Mouse (Mus musculus): ENCODE data around the gene Pitpna.
"Not testable (repeated sequence)": the region's sequence is repeated elsewhere in the genome, so short reads cannot be mapped to it uniquely, and the experiment has no call there.

The Pitpna gene

DNA sequence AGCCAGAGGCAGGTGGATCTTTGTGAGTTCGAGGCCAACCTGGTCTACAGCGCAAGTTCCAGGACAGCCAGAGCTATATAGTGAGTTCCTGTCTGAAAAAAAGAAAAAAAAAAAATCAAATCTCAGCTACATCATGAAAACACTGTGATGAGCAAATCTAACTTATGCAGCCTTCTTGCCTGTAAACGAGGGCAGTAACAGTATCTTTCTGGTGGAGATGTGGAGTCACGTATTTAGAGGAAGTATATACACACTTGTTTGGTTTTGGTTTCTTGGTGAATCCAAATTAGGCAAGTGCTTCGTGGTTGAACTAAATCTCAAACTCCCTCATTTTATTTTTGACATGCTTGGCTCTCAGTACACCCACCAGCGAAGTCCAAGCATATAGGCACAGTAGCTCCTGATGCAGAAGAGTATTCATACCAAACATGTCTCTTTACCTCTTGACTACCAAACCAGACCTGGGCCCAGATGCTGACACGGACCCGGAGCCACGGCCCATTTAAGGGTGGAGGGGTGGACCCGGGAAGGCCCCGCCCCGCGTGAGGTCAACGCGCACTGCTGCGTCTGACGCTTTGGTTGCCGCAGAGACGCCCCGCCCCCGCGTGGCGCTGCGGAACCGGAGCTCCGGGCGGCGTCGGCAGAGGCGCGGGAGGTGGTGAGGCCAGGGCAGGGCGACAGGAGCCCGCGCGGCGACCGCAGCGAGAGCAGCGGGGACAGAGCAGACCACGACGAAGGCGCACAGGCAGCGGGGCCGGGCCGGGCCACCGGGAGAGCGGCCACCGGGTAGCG is at the start of gene Pitpna:
Pitpna (plus strand) TSS at position 605 of the 792 bp plus-strand sequence.
- peak; percentile 97 for DNase-seq

DNA sequence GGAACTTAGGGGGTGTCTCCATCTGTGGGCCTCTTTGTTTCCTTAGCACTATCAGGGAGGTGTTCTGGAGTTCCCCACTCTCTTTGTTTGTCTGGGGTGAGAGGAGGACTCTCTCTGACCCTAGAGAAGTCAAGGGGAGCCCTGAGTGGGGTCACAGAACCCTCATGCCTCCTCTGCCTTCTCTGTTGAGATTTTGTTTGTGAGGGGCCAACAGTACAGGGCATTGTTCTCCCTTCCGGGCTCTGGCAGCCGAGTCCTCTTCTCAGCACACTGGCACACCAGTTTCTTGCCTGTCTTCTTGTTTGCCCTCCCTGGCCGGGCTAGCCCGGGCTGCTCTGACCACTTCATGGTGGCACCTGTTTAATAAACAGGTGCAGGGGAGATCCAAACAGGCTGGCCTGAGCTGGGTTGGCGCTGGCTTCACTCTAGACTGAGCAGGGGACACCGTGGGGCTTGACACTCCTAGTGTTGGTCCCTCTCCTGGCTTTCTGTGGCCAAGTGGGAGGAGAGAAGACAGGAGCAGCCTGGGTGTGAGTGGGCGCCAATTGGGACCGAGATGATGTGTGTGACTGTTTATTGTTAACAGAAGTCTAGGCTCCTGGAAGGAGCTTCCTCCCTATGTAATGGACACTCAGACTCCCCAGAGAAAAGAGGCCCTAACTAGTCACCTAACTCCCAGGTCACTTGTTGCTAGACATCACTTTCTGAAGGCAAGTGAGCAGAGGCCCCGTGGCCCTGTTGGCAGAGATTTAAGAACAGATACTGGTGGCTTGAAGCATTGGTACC is 49.5 kb upstream of the Pitpna start:
- DNase-seq: no peak

DNA sequence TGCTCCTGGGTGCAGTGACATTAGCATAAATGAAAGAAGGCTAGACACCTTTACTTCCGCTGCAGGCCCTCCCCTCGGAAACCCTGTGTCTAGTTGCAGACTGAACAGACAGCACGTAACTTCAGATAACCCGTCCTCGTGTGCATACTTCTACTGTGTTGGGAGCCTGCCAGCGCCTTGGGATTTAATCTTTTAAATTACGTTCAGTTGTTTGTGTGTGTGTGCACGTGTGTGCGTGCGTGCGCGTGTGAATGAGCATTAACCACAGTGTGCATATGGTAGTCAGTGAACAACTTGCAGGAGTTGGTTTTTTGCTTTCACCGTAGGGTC is 49.0 kb upstream of the Pitpna start:
- no peak for DNase-seq

DNA sequence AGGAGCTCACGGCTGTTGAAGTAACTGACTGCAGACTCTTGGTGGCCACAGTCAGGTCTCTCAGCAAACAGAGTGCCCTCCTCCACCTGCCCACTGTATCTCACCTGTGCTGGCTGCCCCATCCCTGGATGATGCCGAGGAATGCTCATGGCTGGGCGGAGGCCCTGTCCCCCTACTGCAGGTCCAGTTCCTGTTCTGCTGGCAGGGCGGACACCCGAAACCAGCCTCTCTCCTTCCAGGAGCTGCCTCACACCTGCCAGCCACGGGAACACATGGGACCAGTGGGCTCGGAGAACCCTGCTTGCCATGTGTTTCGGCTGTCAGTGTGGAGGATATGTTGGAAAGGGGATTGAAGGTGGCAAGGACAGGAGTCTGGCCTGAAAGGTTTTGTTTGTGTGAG is 47.7 kb upstream of the Pitpna start:
- no peak for DNase-seq

DNA sequence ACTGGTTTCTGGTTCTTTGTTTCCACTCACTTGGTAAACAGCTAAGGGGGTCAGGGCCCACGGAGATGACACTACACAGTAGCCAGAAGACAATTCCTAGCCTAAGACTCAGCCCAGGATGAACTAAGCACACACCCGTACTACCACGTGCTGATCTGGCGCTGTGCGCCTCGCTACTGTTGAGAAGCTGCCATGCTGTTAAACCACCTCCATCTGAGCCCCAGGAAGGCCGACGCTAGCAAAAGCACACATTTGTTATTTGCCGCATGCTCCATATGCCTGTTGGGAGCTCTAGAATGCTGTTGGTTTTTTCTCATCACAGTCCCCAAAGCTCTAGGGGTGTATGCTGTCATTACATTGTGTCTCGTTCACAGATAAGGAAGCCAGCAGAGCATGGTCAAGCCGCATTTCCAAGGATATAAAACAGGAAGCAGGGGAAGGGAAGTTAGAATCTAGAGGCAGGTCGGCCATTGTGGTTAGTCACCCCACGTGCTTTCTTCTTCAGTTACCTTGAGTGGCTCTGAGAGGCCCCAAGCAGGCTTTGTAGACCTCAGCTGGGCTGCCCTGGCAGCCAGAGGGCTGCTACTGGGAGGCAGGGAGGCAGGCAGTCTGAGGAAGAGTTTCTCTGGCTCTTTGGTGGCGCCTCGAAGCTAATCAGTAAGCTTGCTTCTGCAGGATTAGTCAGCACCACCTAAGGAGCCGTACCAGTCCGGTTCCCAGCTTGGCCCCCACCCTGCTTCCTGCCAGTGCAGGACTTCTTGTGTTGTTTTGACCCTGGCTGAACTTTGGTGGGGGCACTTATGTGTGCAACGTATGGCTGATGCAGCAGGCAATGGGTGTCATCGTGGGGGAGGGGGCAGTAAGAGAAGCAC is 47.0 kb upstream of the Pitpna start:
- DNase-seq: peak; percentile 62

DNA sequence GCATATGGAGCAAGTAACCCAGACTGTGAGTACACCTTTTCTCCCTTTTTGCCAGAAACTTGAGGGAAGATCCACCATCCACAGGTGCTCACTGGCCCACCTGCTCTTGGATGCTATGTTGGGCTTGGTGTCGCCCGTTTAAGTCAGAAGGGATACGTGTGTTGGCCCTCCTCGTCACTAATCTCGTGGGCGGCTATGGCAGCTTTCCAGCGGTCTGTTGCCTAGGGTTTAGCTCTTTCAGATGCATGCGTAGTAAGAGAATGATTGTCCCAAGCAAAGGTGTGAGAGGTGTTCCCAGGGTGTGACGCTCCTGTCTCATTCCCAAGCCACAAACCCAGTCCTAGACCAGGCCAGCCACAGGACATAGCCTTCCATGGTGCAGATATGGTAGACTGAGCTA is 43.2 kb upstream of the Pitpna start:
- no peak for DNase-seq

DNA sequence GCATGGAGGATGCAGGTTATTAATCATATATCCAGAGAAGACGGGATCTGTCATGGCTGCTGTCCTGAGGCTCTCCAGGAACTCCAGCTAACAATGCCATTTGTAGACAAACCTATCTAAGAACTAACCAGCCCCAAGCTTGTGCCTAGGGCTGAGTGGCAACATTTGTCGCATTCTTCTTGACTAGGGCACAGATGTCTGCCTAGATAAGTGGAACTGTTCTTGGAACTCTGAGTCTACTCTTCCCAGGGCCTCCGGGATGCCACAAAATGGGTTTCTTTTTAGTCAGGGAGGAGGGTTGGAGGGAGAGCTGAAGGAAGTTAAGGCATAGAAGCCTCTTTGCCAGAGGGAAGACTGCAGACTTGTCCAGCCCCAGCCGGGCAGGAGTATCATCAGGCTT is 41.8 kb upstream of the Pitpna start:
- no peak for DNase-seq

DNA sequence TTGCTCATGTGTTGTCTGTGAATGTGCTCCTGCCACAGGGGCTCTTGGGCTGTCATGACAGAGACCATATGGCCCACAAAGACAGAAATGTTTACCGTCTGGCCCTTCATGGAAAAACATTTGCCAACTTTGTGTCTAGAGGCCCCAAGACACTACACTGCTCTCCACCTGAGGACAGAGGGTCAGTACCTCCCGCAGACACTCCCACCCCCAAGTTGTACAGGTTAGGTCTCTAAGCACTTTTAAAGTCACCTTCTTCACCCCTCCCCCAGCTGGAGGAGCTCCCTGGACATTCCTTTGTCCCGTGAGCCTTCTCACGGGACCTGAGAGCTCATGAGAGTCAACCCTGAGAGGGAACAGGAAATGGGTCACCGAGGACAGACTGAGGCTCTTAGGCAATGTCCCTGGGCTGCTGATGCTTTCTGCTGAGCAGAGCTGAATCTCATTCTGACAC is 38.2 kb upstream of the Pitpna start:
- DNase-seq: peak; percentile 87

DNA sequence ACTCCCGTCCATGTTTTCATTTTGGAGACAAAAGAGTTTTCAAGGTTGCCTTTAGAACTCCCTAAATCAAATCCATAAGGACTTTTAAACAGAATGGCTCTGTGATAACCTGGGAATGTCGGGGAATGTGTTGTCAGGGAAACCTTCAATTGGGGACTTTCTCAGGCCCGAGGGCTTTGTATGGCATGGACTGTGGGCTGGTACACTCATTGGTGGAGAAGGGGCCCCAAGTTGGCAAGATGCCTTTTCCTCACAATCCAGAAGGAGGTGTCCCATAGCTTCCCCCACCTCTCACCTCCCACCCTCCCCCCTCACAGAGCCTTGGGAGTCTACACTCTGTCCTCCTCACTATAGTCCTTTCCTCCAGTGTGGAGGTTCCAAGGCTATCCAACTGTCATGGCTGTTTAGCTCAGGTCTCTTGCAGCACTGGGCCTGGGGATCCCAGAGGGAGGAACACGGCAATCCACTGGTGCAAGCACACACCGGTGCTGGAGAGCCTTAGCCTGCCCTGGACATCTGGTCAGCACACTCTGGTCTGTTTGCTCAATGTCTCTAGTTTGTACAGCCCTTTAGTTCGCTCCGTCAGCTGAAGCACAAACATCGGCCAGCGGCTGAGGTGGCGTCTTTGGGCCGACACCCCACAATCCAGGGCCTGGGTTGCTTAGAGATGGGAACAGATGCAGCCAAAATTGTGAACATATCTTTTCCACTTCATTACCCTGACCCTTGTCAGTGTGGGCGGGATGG is 37.5 kb upstream of the Pitpna start:
- DNase-seq: peak; percentile 81

DNA sequence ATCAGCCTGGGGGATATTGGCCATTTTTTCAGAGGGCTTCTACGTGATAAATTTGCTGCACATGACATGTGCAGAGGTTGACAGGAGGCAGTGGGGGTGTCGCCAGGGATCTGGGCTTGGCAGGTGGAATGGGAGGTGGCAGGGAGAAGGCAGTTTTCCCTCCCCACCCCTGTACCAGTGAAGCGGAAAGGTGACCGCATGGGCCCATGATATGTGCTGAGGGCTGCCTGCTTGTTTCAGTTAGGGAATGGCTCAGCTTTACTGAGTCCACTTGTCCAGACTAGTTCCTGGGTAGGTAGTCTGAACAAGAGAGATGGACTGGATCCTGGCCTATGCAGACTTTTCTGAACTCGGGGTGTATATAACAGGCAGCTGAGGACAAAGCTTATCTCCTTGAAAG is 36.6 kb upstream of the Pitpna start:
- DNase-seq: no peak

DNA sequence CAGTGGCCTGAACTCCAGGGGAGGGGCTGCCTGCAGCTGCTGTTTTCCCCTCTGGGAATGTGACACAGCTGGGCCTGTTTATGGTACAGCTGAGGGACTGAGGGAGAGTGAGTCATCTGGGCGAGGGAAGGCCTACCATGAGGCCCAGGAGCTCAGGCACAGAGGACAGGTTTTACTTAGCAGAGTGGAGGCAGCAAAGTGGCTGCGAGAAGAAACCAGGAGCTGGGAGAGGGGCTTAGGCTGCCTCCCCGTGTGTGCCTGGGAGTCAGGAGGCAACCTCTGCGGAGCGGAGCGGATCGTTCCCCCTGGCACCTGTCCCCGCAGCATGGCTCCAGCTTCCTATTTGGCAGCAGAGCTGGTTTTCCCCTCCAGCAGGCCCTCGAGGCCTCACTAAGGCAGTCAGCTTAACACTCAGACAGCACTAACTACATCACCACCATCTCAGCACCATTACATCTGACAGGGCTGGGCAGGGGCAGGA is 35.9 kb upstream of the Pitpna start:
- peak; percentile 60 for DNase-seq

DNA sequence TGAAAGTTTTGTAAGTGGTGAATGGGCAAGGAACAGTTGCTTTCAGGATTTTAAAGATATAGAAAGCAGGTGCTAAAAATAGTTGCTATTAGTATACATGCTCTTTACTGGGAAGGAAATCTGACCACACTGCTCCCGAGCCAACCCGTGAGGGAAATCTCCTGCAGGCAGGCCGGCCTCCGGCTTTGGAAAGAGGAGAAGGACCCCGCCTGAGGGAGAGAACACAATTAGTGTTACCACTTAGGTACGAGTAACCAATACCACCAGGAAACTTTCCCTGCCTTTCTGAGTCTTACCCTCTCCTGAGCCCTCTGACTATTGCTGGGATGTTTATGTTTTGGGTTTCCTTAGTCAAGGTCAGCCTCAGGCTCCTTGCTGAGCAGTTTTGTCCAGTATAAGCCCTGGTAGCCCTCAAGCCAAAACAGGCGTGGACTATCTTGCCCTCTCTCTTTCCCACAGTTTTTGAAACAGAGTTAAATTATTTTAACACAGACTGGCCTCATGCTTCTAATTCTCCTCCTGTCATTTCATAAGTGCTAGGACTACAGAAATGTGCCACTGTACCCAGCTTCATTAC is 34.9 kb upstream of the Pitpna start:
- no peak for DNase-seq

DNA sequence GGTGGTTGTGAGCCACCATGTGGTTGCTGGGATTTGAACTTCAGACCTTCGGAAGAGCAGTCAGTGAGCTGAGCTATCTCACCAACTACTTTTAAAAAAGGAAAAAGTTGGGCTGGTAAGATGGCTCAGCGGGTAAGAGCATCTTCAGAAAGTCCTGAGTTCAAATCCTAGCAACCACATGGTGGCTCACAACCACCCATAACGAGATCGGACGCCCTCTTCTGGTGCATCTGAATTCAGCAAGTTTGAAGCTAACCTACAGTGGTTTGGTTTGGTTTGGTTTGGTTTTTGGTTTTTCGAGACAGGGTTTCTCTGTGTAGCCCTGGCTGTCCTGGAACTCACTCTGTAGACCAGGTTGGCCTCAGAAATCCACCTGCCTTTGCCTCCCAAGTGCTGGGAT is 31.9 kb upstream of the Pitpna start:
- not testable (repeated sequence) for DNase-seq

DNA sequence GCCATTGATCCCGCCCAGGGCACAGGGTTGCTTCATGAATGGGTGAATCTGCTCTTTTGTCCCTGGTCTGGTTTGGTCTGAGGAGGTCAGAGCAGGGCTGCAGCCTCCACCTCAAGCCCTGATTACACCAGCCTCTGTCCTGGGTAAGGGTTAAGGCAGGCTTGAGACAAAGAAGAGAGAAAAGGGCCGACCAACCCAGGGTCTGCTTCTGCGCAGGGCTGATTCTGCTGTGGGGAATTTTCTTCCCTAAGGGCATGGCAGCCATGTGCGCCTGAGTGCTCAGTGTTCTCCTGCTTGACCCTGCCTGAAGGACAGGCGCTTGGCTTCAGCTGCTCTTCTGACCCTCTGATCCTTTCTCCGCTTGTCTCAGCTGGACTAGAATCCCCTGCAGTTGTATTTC is 30.8 kb upstream of the Pitpna start:
- no peak for DNase-seq

DNA sequence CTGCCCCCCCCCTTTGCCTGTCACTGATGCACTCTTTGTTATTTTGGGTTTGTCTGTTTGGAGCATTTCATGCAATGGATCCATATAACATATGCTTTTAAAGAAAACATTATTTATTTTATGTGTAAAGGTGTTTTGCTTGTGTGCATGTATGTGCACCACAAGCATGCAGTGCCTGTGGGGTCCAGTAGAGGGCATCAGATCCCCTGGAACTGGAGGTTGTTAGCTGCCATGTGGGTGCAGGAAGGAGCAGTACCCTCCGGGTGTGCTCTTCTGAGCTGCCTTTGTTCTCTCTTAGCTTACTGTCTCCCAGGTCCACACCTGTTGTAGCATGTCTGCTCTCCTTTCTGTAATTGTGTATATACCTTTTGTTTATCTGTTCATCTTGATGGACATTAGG is 29.8 kb upstream of the Pitpna start:
- no peak for DNase-seq

DNA sequence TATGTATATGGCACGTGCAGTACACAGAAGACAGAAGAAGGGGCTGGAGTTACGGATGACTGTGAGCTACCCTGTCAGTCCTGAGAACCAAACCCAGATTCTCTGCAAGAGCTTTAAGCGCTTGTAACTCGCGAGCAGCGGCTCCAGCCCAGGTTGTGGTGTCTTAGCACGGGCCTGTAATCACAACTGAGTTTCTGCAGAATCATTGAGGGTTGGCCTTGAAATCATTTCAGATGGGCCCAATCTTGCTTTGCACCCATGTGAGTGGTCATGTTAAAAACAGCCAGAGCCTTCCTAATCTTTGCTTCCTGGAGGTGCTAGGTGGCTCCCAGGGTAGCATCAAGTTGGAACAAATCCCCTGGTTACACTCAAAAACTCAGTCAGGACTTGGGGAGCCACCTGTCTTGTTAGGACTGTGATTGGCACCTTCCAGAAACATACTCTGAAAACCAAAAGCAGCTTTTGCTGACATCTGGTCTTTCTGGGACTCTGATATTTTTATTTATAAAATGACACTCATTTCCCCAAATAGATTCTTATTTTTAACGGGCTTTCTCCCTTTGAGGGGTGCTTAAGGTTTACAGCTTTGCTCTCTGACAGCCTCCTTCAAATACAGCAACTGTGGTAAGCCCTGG is 27.9 kb upstream of the Pitpna start:
- no peak for DNase-seq

DNA sequence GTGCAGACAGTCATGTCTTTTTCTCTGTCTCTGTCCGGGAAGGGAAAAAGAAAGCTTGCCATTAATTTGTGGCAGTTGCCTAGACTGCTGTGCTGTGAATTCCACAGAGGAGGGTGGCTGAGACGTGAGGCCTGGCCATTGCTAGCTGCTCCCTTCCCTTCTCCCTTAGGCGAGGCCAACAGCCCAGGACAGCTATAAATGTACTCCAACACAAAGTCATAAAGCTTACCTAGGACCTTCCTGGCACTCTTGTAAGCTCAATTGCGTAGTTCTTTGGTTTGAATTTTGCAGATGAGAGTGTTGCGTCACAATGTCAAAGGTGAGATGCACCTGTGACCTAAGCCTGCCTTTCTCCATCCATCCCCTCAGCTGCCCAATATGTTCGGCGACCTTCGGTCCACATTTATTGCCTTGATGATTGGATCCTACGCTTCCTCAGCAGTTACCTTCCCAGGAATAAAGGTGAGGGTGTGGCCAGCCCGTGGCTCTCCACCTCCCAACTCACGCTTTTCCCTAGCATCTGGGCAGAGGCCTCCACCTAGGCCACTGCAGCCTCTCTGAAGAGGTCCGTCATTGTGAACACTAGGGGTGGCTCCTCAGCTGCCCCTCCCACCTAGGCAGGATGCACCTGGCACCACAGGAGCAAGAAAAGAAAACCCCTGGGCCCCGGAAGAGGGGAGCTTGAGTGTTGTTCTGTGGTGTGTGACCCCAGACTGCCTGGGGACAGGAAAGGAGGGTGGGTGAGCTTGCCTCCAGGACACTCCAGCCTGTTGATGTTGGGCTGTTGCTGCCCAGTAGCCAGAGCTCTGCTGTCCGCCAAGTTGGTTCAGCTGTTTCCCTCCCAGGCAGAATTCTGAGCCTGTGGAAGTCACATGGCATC is 27.1 kb upstream of the Pitpna start:
- DNase-seq: no peak

DNA sequence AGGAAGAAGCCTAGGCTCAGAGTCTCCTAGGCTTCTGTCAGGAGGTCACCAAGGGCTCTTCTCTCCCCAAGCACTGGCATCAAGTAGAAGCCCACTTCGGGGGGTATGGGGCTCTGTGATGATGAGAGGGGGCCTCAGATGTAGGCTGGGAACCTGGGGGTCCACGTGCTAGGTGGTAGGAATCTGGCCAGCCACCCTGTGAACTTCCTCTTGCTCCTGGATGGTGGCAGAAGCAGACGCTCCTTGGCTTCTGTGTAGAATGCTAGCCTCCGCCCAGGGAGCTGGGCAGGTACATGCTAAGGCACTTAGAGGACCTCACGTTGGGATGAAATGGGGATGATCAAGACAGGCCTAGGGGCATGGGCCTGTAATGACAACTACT is 26.5 kb upstream of the Pitpna start:
- no peak for DNase-seq

DNA sequence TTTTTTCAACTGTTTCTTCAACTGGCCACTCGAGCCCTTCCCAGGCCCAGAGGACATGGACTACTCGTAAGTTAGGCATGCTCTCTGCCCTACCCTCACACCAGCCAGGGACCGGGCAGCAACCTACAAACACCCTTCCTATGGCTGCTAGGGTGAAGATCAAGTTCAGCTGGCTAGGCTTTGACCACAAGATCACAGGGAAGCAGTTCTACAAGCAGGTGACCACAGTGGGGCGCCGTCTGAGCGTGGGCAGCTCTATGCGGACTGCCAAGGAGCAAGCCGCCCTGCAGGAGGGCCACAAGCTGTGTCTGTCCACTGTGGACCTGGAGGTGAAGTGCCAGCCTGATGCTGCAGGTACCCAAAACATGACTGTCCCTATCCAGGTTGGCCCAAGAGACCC is 25.1 kb upstream of the Pitpna start:
- DNase-seq: no peak

DNA sequence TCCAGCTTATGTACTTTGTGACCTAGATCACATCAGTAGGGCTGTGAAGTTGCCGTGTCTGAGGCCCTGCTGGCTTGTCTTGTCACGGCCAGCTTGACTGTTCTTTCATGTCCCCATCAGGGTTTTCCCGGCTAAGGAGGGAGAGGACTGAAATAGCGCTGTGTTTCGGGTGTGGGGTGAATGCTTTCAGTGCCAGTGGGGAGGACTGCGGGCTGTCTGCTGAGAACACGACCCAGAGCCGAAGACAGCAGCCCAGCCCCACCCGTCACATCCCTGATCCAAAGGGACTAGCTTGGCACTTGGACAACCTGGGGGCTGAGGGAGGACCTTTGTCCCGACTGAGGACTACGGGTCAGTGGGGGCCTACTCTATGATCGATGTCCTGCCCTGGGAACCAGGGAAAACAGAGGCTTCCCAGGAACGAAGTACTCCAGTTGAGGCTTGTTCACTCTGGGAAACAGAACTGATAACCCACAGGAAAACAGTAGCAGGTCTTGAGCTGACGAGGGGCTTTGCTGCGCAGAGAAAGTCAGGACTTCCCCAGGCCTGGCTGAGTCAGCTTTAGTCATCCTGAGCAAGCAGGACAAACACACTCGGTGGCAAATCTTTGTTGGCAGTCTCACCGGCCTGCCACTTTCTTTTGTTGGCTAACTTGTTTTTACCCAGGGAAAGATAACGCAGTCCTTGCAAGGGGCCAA is 23.9 kb upstream of the Pitpna start:
- peak; percentile 76 for DNase-seq
